Mouse (Mus musculus) hindbrain, embryonic 14.5 days (tissue): ENCODE data around the gene Fancc. TPM values are rescaled to one million over a fixed set of nuclear protein-coding genes. Genes with fewer than 3 reads are reported as not detected.

ENCODE experiments used
- microRNA counts: library from miRNA; unstranded; fragments of <30 nt; microRNA quantifications from one replicate; lab custom pipeline; 2016
- microRNA-seq: library from miRNA; unstranded; fragments of <30 nt; microRNA quantifications from one replicate; pipeline ENCODE4, GENCODE M21; 2016
- polyA plus RNA-seq: library from polyadenylated mRNA; unstranded; fragments of >200 nt; fragmentation: Nextera tagmentation; extraction: Ambion mirVana; gene quantifications from 2 replicates; pipeline ENCODE4 v1.2.1, GENCODE M21; 2014

Fancc gene
- polyA plus RNA-seq, 1 experiment from 2014 or later, result 15.9 TPM

MicroRNAs within 50 kb of the gene (microRNA counts, 519-probe panel; counts per million panel counts)
- microRNA mmu-miR-23b (lab: Ali Mortazavi, UCI) (4,680 counts per million, percentile 46 among the panel's probes with 10 or more counts), microRNA mmu-miR-24 (lab: Ali Mortazavi, UCI) (4,680 counts per million, percentile 46 among the panel's probes with 10 or more counts), microRNA mmu-miR-27b (lab: Ali Mortazavi, UCI) (1,652 counts per million, percentile 3 among the panel's probes with 10 or more counts)

Small RNAs within 50 kb of the gene (microRNA-seq; reads per million reads assigned to microRNA genes)
- 9,838 reads per million, percentile 96 among the genes with 10 or more reads in this experiment for gene Mir23b
- not detected for gene Mir24-1
- gene Mir27b, result 883 reads per million, percentile 77 among the genes with 10 or more reads in this experiment
- gene Mir3074-1, result not detected

Other genes starting within 250 kb of the Fancc start
- 22.7 and 24.2 TPM in 2 replicates for gene Ptch1, start 76.3 kb upstream of the Fancc start, polyA plus RNA-seq